Comparison of ENCODE assay signal across 8 mouse cellular contexts in the genomic region with DNA sequence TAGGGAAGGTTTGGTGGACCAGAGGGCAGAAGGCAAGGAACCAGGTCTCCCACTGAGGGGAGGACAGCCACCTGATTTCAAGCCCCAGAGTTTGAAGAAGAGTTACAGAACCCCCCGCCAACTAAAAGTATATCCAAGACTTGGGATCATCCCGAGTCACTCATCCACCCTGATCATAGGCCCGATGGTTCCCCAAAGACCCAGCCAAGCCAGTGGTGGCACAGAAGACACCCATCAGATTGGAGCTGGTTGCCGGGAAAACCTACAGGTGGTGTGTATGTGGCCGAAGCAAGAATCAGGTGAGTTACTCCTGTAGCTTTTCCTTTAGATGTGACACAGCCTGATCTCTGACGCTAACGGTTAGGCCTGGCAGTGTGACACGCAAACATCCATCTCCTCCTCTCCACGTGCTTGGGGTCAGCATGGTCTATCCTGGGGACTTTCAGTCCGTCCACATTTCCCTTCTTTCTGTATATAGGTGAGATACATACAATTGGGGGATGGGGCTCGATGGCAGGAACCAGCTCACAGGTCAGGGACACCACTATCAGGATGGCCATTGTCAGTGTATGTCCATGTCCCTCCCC. TPM values are rescaled to one million over a fixed set of nuclear protein-coding genes. Genes with fewer than 3 reads are reported as not detected.
DNase-seq lines count a peak whose midpoint lies in the region; ATAC-seq and TF ChIP-seq lines count a peak whose summit lies in the region.

No protein-coding gene starts in this region.

- no peak for TF ChIP-seq CTCF in liver, adult 2 months (IDR thresholded peaks at IDR 0.05; ENCODE audit: low read depth, low read length)
- no peak for TF ChIP-seq CTCF in embryonic fibroblast, embryonic 13.5 days (IDR thresholded peaks at IDR 0.05; ENCODE audit: borderline replicate concordance, insufficient read depth, low read length)

- H3K9ac ChIP-seq in liver, adult 2 months (ENCODE audit: low read depth, low read length) = peak overlapping the region; percentile 60
- peak overlapping the region; percentile 20 for H3K9ac ChIP-seq in intestine, embryonic 15.5 days
- peak overlapping the region; percentile 65; the same call in 1 of the 2 replicates for H3K9ac ChIP-seq in neural tube, embryonic 13.5 days

- ATAC-seq in intestine, embryonic 15.5 days = no peak
- ATAC-seq in neural tube, embryonic 13.5 days (ENCODE audit: low read depth) = no peak

- peak; percentile 40 for DNase-seq in liver, adult 2 months (ENCODE audit: extremely low read depth, low read depth, low spot score)
- no peak for DNase-seq in liver
- no peak for DNase-seq in c-Kit-positive CD71-positive TER-119-positive erythroid progenitor cells, embryonic 14.5 days (ENCODE audit: low spot score)
- DNase-seq in gastrocnemius, postnatal 14 days = no peak
- DNase-seq in right cerebral cortex, postnatal 4 days = no peak

- H3K9me3 ChIP-seq in intestine, embryonic 15.5 days = no peaks in the 10 kb centered on the region
- H3K9me3 ChIP-seq in neural tube, embryonic 13.5 days = no peaks in the 10 kb centered on the region

- peak overlapping the region; percentile 81 for H3K27ac ChIP-seq in liver, adult 2 months (replicated peaks; ENCODE audit: insufficient read depth, low read depth, low read length)
- no peak overlapping the region for H3K27ac ChIP-seq in embryonic fibroblast, embryonic 13.5 days (ENCODE audit: insufficient read depth, low read length)
- peak overlapping the region; percentile 48; the same call in 1 of the 2 replicates for H3K27ac ChIP-seq in intestine, embryonic 15.5 days
- H3K27ac ChIP-seq in neural tube, embryonic 13.5 days (replicated peaks) = no peak overlapping the region

- H3K27me3 ChIP-seq in liver, adult 2 months (ENCODE audit: control insufficient read depth, insufficient read depth, low read length) = no peaks in the 10 kb centered on the region
- no peaks in the 10 kb centered on the region for H3K27me3 ChIP-seq in intestine, embryonic 15.5 days (replicated peaks)
- no peaks in the 10 kb centered on the region for H3K27me3 ChIP-seq in neural tube, embryonic 13.5 days

- H3K79me2 ChIP-seq in liver, adult 2 months (ENCODE audit: control insufficient read depth, insufficient read depth, low read length) = no peaks in the 10 kb centered on the region; the same call in 1 of the 2 replicates

- peak overlapping the region; percentile 67 for H3K4me3 ChIP-seq in liver, adult 2 months (ENCODE audit: insufficient read depth, low read depth, low read length)
- H3K4me3 ChIP-seq in embryonic fibroblast, embryonic 13.5 days (ENCODE audit: insufficient read depth, low read length) = peak overlapping the region; percentile 30
- peak overlapping the region; percentile 34 for H3K4me3 ChIP-seq in intestine, embryonic 15.5 days (replicated peaks)
- peak overlapping the region; percentile 42 for H3K4me3 ChIP-seq in neural tube, embryonic 13.5 days

- H3K4me1 ChIP-seq in liver, adult 2 months (ENCODE audit: control insufficient read depth, insufficient read depth, low read length) = peaks cover 9% of the 10 kb centered on the region
- peaks cover 9% of the 10 kb centered on the region for H3K4me1 ChIP-seq in embryonic fibroblast, embryonic 13.5 days (ENCODE audit: control insufficient read depth, insufficient read depth, low read length)
- H3K4me1 ChIP-seq in intestine, embryonic 15.5 days (replicated peaks) = peaks cover 24% of the 10 kb centered on the region
- peaks cover 29% of the 10 kb centered on the region for H3K4me1 ChIP-seq in neural tube, embryonic 13.5 days (replicated peaks)

- intact Hi-C loops in gastrocnemius, postnatal 14 days (cut with DNase I; ENCODE audit: low total_unique reads) = no loop called here

- no peak for TF ChIP-seq POLR2A in liver, adult 2 months (IDR thresholded peaks at IDR 0.05; ENCODE audit: extremely low read depth, insufficient read depth, low read length)
- no peak for TF ChIP-seq POLR2A in embryonic fibroblast, embryonic 13.5 days (IDR thresholded peaks at IDR 0.05; ENCODE audit: low read depth, low read length)

- no peaks in the 10 kb centered on the region for H3K36me3 ChIP-seq in liver, adult 2 months (ENCODE audit: control insufficient read depth, insufficient read depth, low read length)
- H3K36me3 ChIP-seq in intestine, embryonic 15.5 days = peaks cover 28% of the 10 kb centered on the region
- peaks cover 52% of the 10 kb centered on the region for H3K36me3 ChIP-seq in neural tube, embryonic 13.5 days

- 26% methylated on average over 11 of the region's 11 CpGs for WGBS in liver, adult 2 months
- WGBS in intestine, embryonic 15.5 days = 55% methylated on average over 11 of the region's 11 CpGs
- WGBS in neural tube, embryonic 13.5 days = 73% methylated on average over 11 of the region's 11 CpGs

- H3K4me2 ChIP-seq in intestine, embryonic 15.5 days (replicated peaks) = peak overlapping the region; percentile 68
- H3K4me2 ChIP-seq in neural tube, embryonic 13.5 days = peak overlapping the region; percentile 76

RNA-seq across cellular contexts. Expression of gene Cisd3, which starts 0.8 kb away (rescaled TPM):
- 35.7 and 41.0 TPM in 2 replicates for total RNA-seq in liver, adult 2 months (2014; rRNA removed)
- polyA plus RNA-seq in liver, adult 2 months (2012; rRNA removed) = 73.6 and 94.5 TPM in 2 replicates
- polyA plus RNA-seq in embryonic fibroblast, embryonic 13.5 days (2011; ENCODE audit: insufficient read length, low read depth, missing spikeins) = 39.9 and 42.5 TPM in 2 replicates
- 79.9 and 93.0 TPM in 2 replicates for polyA plus RNA-seq in intestine, embryonic 15.5 days (2015; fragmentation: Nextera tagmentation; extraction: Ambion mirVana)
- 32.9 and 40.5 TPM in 2 replicates for polyA plus RNA-seq in neural tube, embryonic 13.5 days (2015; fragmentation: Nextera tagmentation; extraction: Ambion mirVana)
- 100 to 1,000 TPM; 105 to 116 TPM for total RNA-seq in gastrocnemius, postnatal 14 days (2021)

RNA-seq across cellular contexts. Expression of gene Pcgf2, which starts 13.9 kb away (rescaled TPM):
- total RNA-seq in liver, adult 2 months (2014; rRNA removed) = 0.34 and 0.37 TPM in 2 replicates
- polyA plus RNA-seq in liver, adult 2 months (2012; rRNA removed) = 5.6 and 12.0 TPM in 2 replicates
- 42.3 and 54.0 TPM in 2 replicates for polyA plus RNA-seq in embryonic fibroblast, embryonic 13.5 days (2011; ENCODE audit: insufficient read length, low read depth, missing spikeins)
- 12.7 and 12.8 TPM in 2 replicates for polyA plus RNA-seq in intestine, embryonic 15.5 days (2015; fragmentation: Nextera tagmentation; extraction: Ambion mirVana)
- 20.4 and 22.6 TPM in 2 replicates for polyA plus RNA-seq in neural tube, embryonic 13.5 days (2015; fragmentation: Nextera tagmentation; extraction: Ambion mirVana)
- 1 to 10 TPM; 6.5 to 7.7 TPM for total RNA-seq in gastrocnemius, postnatal 14 days (2021)

RNA-seq across cellular contexts. Expression of gene Psmb3, which starts 16.8 kb away (rescaled TPM):
- total RNA-seq in liver, adult 2 months (2014; rRNA removed) = 281 and 313 TPM in 2 replicates
- 299 and 334 TPM in 2 replicates for polyA plus RNA-seq in liver, adult 2 months (2012; rRNA removed)
- 229 and 259 TPM in 2 replicates for polyA plus RNA-seq in embryonic fibroblast, embryonic 13.5 days (2011; ENCODE audit: insufficient read length, low read depth, missing spikeins)
- 426 and 480 TPM in 2 replicates for polyA plus RNA-seq in intestine, embryonic 15.5 days (2015; fragmentation: Nextera tagmentation; extraction: Ambion mirVana)
- polyA plus RNA-seq in neural tube, embryonic 13.5 days (2015; fragmentation: Nextera tagmentation; extraction: Ambion mirVana) = 444 and 473 TPM in 2 replicates
- total RNA-seq in gastrocnemius, postnatal 14 days (2021) = 100 to 1,000 TPM; 146 to 154 TPM

RNA-seq across cellular contexts. Expression of gene Mllt6, which starts 23.2 kb away (rescaled TPM):
- total RNA-seq in liver, adult 2 months (2014; rRNA removed) = 3.8 and 6.0 TPM in 2 replicates
- polyA plus RNA-seq in liver, adult 2 months (2012; rRNA removed) = 8.9 and 11.2 TPM in 2 replicates
- 16.2 and 18.0 TPM in 2 replicates for polyA plus RNA-seq in embryonic fibroblast, embryonic 13.5 days (2011; ENCODE audit: insufficient read length, low read depth, missing spikeins)
- polyA plus RNA-seq in intestine, embryonic 15.5 days (2015; fragmentation: Nextera tagmentation; extraction: Ambion mirVana) = 1.9 and 2.4 TPM in 2 replicates
- polyA plus RNA-seq in neural tube, embryonic 13.5 days (2015; fragmentation: Nextera tagmentation; extraction: Ambion mirVana) = 3.2 and 3.4 TPM in 2 replicates
- total RNA-seq in gastrocnemius, postnatal 14 days (2021) = 10 to 100 TPM; 26.2 to 27.4 TPM

RNA-seq across cellular contexts. Expression of gene Epop, which starts 56.9 kb away (rescaled TPM):
- total RNA-seq in liver, adult 2 months (2014; rRNA removed) = 0.37 and 0.67 TPM in 2 replicates
- 2.5 and 3.5 TPM in 2 replicates for polyA plus RNA-seq in liver, adult 2 months (2012; rRNA removed)
- polyA plus RNA-seq in embryonic fibroblast, embryonic 13.5 days (2011; ENCODE audit: insufficient read length, low read depth, missing spikeins) = 1.4 and 2.1 TPM in 2 replicates
- polyA plus RNA-seq in intestine, embryonic 15.5 days (2015; fragmentation: Nextera tagmentation; extraction: Ambion mirVana) = 2.7 and 3.7 TPM in 2 replicates
- 3.6 and 4.1 TPM in 2 replicates for polyA plus RNA-seq in neural tube, embryonic 13.5 days (2015; fragmentation: Nextera tagmentation; extraction: Ambion mirVana)
- 1 to 10 TPM in 1 of 2 experiments, under 1 TPM in 1; 0.60 to 1.3 TPM for total RNA-seq in gastrocnemius, postnatal 14 days (2021)

Comparison
In these comparisons a context has a peak if more than half of its experiments do, and no peak if none do; other contexts are left out.
1. H3K27ac ChIP-seq: peak in liver, adult 2 months (single experiment) and intestine, embryonic 15.5 days (single experiment); none in embryonic fibroblast, embryonic 13.5 days (single experiment) and neural tube, embryonic 13.5 days (single experiment).
2. Peak in every context shown above with its lines, with median percentiles within 50 percentile points of each other: H3K4me3 ChIP-seq and H3K9ac ChIP-seq.